Mouse (Mus musculus) ES-E14 (cell line): ENCODE data around the gene Ubp1. TPM values are rescaled to one million over a fixed set of nuclear protein-coding genes. Genes with fewer than 3 reads are reported as not detected.

Experiments used
- DNase-seq: peaks from one replicate; pipeline ENCODE4 v3.0.0-alpha.2; 2013; ENCODE audit warnings: low read depth, low spot score
- H3K27ac ChIP-seq: 2 replicates; pipeline ENCODE4 v1.5.1; 2012; ENCODE audit warnings: low read depth, mild to moderate bottlenecking, low read length, moderate library complexity, mixed read lengths; ENCODE audit not compliant: poor library complexity, insufficient read depth, severe bottlenecking
- H3K36me3 ChIP-seq: 2 replicates; pipeline ENCODE4 v1.6.1; 2012; ENCODE audit warnings: mild to moderate bottlenecking, low read length, moderate library complexity, mixed read lengths; ENCODE audit not compliant: control insufficient read depth, poor library complexity, insufficient read depth, severe bottlenecking
- H3K4me1 ChIP-seq, 2 experiments: fragments of 150-350 bp in 1 of 2; sonication (generic) in 1 of 2; 2 replicates each; pipeline ENCODE4 v1.6.1; 2012; ENCODE audit warnings: low read length in 2 of 2, mild to moderate bottlenecking in 1 of 2, mixed read lengths in 1 of 2; ENCODE audit not compliant: control insufficient read depth in 2 of 2, insufficient read depth in 2 of 2, poor library complexity in 1 of 2
- H3K4me3 ChIP-seq, 2 experiments: fragments of 150-350 bp in 1 of 2; sonication (generic) in 1 of 2; 2 replicates each; pipeline ENCODE4 v1.5.1; 2012; ENCODE audit warnings: low read length in 2 of 2, low read depth in 1 of 2, mild to moderate bottlenecking in 1 of 2, mixed read lengths in 1 of 2; ENCODE audit not compliant: insufficient read depth in 1 of 2, poor library complexity in 1 of 2, severe bottlenecking in 1 of 2
- H3K9ac ChIP-seq: 2 replicates; pipeline ENCODE4 v1.6.1; 2012; ENCODE audit warnings: low read depth, mild to moderate bottlenecking, low read length, mixed read lengths; ENCODE audit not compliant: poor library complexity, insufficient read depth, severe bottlenecking
- H3K9me3 ChIP-seq: fragments of 150-350 bp; sonication (generic); 2 replicates; pipeline ENCODE4 v1.6.1; 2012; ENCODE audit warnings: low read depth, mild to moderate bottlenecking, low read length; ENCODE audit not compliant: control insufficient read depth, insufficient read depth
- CHD2 ChIP-seq: IDR thresholded peaks from 2 replicates; pipeline ENCODE4 v1.6.1; 2014; ENCODE audit warnings: mild to moderate bottlenecking, low read depth, low read length, inconsistent platforms
- HCFC1 ChIP-seq: IDR thresholded peaks from 2 replicates; pipeline ENCODE4 v1.6.1; 2012; ENCODE audit warnings: low read length, inconsistent platforms, borderline replicate concordance; ENCODE audit not compliant: insufficient read depth
- MAFK ChIP-seq: IDR thresholded peaks from 2 replicates; pipeline ENCODE4 v1.6.1; 2014; ENCODE audit warnings: mild to moderate bottlenecking, low read depth, low read length, inconsistent platforms; ENCODE audit not compliant: insufficient read depth
- ZC3H11A ChIP-seq: IDR thresholded peaks from 2 replicates; pipeline ENCODE4 v1.6.1; 2012; ENCODE audit warnings: low read depth, mild to moderate bottlenecking, inconsistent platforms, low read length, borderline replicate concordance
- ZNF384 ChIP-seq: IDR thresholded peaks from 2 replicates; pipeline ENCODE4 v1.6.1; 2012; ENCODE audit warnings: low read depth, low read length, inconsistent platforms
- in situ Hi-C, 2 experiments: fragments of 600-800 bp; cut with MboI; formaldehyde crosslinking; loops; one replicate each; pipeline ENCODE4 v1.15.1; 2025; ENCODE audit warnings: low sequenced_read_pairs in 2 of 2, inconsistent platforms in 1 of 2; ENCODE audit not compliant: unreplicated experiment in 2 of 2
- total RNA-seq: library from RNA; depleted of rRNA; stranded (reverse); fragments of 300-350 nt; gene quantifications from 2 replicates; pipeline ENCODE4 v1.2.3, GENCODE M21; 2012

The Ubp1 gene
- total RNA-seq, 1 experiment, result 80.3 TPM

DNA sequence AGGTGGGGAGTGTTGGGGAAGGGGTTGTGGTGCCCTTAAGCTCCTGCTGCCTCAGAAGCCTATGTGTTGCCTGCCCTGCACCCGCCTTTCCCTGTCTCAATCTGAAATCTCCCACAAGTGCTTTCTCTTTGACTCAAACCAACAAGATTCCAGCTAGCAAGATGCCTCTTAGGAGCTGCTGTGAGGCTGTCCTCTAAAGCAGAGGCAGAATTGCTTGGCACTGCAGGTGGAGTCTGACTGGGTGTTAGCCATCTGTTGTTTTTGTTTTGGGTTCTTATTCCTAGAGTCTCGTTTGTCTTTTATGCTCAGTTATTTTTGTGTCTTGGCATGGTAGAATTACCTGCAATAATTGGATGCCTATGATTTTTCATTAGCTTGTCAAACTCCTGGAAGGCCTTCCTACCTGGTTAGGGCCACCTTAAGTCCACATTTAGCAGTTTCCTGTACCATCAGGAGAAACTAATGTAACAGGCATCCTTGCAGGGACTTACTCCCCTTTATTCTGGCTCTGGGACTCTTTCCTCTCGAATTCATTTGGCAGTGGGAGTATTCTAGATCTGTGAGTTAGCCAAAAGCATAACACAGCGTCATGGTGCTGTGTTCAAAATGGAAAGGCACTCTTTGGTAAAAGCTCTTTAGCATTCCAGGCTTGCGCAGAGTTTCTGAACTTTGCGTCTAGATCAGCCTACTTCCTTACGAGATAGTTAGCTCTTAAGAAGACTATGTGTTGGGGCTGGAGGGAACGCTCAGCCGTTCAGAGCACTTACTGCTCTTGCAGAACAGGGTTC is 8.5 kb downstream of the Ubp1 start:
- Histone ChIP-seq H3K4me3 (no peak overlapping the region), H3K27ac (no peak overlapping the region), H3K9ac (no peak overlapping the region), H3K9me3 (no peaks in the 10 kb centered on the region), H3K4me1 (peaks cover 0 to 8% of the 10 kb centered on the region in 2 experiments; a peak in 1 of 4 replicates), H3K36me3 (no peaks in the 10 kb centered on the region)
- TF ChIP-seq HCFC1, result no peak
- no peak for TF ChIP-seq ZC3H11A
- no peak for TF ChIP-seq MAFK
- no peak for TF ChIP-seq ZNF384
- TF ChIP-seq CHD2, result no peak
- no peak for DNase-seq
- in situ Hi-C loops, result no loop called here

DNA sequence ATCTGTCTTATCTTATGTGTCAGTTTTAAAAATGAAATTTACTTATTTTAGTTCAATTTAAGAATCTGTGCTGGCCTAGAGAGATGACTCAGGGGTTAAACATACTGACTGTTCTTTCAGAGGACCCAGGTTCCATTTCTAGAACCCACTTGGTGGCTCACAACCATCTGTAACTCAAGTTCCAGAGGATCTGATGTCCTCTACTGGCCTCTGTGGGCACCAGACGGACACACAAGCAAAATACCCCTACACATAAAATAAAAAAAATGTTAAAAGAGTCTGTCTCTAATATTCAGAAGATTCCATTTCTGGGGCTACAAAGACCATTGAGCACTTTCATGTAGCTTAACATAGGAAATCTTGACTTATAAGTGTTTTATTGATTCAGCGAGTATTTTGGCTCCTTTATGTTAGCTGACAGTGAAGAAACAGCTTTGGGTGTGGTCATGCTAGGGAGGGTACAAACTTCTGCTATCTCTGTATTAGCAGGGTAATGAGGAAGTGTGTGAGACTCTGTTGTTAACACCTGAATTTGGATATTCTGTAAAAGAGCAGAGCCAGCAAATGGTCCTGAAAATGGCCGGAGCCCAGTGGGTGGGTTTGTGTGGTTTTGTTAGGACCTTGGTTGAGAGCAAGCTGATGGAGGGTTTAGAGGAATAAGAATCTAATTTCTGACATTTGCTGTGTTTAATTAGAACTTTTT is 10.5 kb downstream of the Ubp1 start:
- Histone ChIP-seq H3K4me3 (no peak overlapping the region), H3K9me3 (no peaks in the 10 kb centered on the region), H3K27ac (no peak overlapping the region), H3K36me3 (peaks cover 2% of the 10 kb centered on the region; the same call in 1 of the 2 replicates), H3K9ac (no peak overlapping the region), H3K4me1 (peaks cover 0 to 8% of the 10 kb centered on the region in 2 experiments; a peak in 1 of 4 replicates)
- no peak for TF ChIP-seq ZNF384
- no peak for TF ChIP-seq ZC3H11A
- no peak for TF ChIP-seq HCFC1
- TF ChIP-seq CHD2, result no peak
- TF ChIP-seq MAFK, result no peak
- DNase-seq, result no peak
- in situ Hi-C loops, result no loop called here

DNA sequence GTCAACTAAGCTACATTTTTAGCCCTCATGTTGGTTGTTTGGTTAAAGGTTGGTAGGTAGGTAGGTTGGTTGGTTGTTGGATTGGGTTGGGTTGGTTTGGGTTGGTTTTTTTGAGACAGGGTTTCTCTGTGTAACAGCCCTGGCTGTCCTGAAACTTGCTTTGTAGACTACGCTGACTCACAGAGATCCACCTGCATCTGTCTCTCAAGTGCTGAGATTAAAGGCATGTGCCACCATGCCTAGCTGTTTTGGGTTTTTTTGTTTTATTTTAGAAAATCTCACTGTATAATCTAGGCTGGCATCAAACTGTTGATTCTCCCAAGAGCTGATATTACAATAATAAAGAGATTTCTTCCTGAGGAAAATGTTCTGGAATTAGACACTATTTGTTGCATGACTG is 12.6 kb downstream of the Ubp1 start:
- Histone ChIP-seq H3K9me3 (no peaks in the 10 kb centered on the region), H3K4me1 (peaks cover 0 to 6% of the 10 kb centered on the region in 2 experiments; a peak in 1 of 4 replicates), H3K36me3 (peaks cover 9% of the 10 kb centered on the region), H3K27ac (no peak overlapping the region), H3K9ac (no peak overlapping the region), H3K4me3 (no peak overlapping the region)
- in situ Hi-C loops, result no loop called here
- DNase-seq, result no peak
- no peak for TF ChIP-seq CHD2
- no peak for TF ChIP-seq MAFK
- no peak for TF ChIP-seq HCFC1
- no peak for TF ChIP-seq ZNF384
- no peak for TF ChIP-seq ZC3H11A

DNA sequence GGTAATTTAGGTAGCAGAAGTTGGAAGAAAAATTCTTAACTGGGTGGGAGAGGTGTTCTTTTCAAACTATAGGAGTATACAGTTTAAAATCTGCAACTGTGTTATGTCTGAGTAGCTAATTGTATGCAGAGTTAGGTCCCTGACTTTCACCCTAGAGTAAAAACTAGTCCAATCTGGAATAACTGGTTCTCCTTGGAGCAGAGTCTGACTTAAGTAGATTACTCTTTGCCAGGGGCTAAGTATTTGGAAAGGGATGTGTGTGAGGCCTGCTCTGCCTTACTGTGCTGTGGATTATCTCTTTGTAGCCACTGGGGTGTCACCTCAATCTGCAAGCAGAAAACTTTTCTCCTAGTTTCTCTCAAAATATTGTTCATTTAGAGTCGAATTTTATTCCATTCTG is 16.5 kb downstream of the Ubp1 start:
- Histone ChIP-seq H3K9me3 (no peaks in the 10 kb centered on the region), H3K36me3 (peaks cover 11% of the 10 kb centered on the region), H3K4me3 (no peak overlapping the region), H3K4me1 (peaks cover 0 to 4% of the 10 kb centered on the region in 2 experiments; a peak in 1 of 4 replicates), H3K9ac (no peak overlapping the region), H3K27ac (no peak overlapping the region)
- no peak for TF ChIP-seq ZNF384
- TF ChIP-seq CHD2, result no peak
- TF ChIP-seq HCFC1, result no peak
- TF ChIP-seq ZC3H11A, result no peak
- no peak for TF ChIP-seq MAFK
- in situ Hi-C loops, result no loop called here
- DNase-seq, result no peak
